Mouse (Mus musculus): Measurements from ENCODE around the gene Aldh18a1.

- no peak for TF ChIP-seq POLR2A (IDR thresholded peaks at IDR 0.05; ENCODE audit: low read depth, low read length)
- no peak for TF ChIP-seq CTCF (IDR thresholded peaks at IDR 0.05; ENCODE audit: extremely low read depth, insufficient read length, insufficient replicate concordance, low read depth, low read length)
Measured at GRCm38 (mm10) chr19:40614811-40615210, 26.5 kb upstream of the Aldh18a1 start.
